Mouse (Mus musculus) layer of hippocampus, adult 11-12 months (tissue): ENCODE data around the gene Foxd4.
A peak's percentile ranks its signal among the peaks of the same experiment; 100 is the strongest.
"Not testable (repeated sequence)": the region's sequence is repeated elsewhere in the genome, so short reads cannot be mapped to it uniquely, and the experiment has no call there.

Experiments
- DNase-seq: peaks from one replicate; pipeline ENCODE4 v3.0.0; 2022; ENCODE audit warnings: low spot score

Gene Foxd4

GRCm38 (mm10) chr19:24875129-24875870 is 25.7 kb downstream of the Foxd4 start, which contains the start of gene Gm10053:
Gene Gm10053, plus strand, starts transcription at chr19:24875686.
- DNase-seq: not testable (repeated sequence)

- DNase-seq: peak; percentile 23
These were observed 27.1 kb downstream of the Foxd4 start for GRCm38 (mm10) chr19:24873873-24874272.

GRCm38 (mm10) chr19:24871037-24871635 is 29.9 kb downstream of the Foxd4 start:
- peak; percentile 73 for DNase-seq

GRCm38 (mm10) chr19:24865436-24865835 is 35.6 kb downstream of the Foxd4 start:
- no peak for DNase-seq

DNA sequence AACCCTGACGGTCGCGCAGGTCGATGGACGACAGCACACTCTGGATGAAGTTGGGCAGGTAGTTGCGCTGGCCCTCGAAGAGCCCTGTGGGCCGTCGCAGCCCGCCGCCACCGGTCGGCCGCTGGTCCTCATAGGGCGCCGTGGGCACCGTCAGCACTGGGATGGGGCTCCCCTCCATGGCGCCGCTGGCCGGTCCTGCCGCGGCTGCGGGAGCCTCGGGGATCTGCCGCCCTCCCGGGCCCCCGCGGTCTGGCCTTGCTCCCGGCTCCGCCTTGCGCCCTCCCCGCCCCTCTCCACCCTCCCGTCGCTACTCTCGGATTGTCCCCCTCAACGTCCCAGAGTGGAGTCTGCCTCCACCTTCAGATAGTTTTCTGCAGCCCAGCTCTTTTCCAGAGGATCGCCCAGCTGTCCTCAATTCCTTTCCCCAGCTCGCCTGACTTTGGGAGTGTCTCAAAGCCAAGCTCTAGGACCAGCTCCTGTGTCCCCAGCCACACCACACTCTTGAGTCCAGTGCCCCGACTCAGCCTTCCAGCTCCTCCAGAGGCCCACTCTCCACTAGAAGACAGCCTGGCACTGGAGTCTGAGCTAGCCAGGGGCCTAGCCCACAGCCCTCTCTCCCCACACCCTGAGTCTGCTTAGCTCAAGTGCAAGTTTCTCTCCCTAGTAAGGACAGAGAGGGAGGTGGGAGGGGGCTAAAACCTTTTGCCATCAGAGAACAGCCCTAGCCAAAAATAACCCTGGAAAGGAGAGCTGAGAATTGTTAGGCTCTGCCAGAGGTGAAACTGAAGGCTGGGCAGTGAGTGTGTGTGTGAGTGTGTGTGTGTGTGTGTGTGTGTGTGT is 39.2 kb downstream of the Foxd4 start, which contains the start of gene Pgm5:
Gene Pgm5, minus strand, starts transcription at position 244 of the 840 bp plus-strand sequence.
- DNase-seq: no peak

DNA sequence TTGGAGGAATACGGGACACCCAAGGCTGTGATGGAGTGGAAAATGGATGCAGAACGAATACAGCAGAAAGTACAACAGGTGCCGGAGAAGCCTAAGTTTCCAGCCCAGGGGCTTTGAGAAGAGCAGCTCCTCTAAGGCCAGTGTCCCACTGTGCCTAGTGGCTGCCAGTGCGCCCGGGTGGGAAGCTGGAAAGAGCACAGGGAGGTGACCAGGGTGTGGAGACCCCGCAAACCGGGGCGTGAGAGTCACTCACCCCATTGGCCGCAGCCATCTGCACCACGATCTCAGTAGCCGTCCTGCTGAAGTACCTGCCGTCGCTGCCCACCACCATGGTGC is 39.8 kb downstream of the Foxd4 start:
- DNase-seq: no peak

DNA sequence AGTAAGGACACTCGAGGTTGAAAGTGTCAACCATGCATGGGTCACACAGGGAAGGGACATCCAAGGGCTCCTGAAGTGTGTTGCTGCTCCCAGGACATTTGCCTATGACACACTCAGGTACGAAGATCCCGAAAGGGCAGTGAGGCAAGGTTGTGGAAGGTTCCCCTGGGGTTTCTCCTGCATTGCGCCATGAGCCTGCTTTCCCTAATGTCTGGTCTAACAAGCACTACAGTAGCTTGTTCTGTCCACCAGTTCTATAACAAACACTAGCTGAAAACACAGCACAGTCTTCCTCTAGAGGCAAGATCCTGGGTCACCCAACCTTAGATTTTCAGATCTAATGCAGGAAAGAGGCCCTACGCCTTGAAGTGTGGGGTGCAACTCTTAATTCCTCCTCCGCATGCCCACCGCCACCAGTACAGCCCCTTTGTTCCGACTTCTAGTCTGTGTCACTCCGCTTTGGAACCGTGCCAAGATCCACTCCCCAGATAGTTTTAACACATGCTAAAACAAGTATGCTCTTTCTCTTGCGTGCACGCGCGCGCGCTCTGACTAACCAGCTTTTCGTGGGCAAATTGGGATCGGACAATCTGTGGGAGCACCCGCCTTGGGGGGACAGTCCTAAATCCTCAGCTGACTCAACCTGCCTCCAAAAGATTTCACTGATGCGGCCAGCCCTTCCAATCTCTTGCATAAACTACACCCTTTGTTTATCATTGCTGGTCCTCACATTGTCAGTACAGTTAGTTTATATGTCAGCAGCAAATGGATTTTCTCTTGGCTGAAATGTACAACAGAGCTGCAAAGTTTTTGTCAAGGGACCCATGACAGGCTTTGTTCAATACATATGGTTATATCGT is 49.3 kb downstream of the Foxd4 start:
- DNase-seq: peak; percentile 15
